Mouse (Mus musculus) layer of hippocampus, postnatal 10 days (tissue): ENCODE measurements around the gene Serpina11. TPM values are rescaled to one million over a fixed set of nuclear protein-coding genes. Genes with fewer than 3 reads are reported as not detected.
"Not testable (repeated sequence)": the region's sequence is repeated elsewhere in the genome, so short reads cannot be mapped to it uniquely, and the experiment has no call there.

ENCODE experiments used
- DNase-seq, 2 experiments: peaks; one replicate each; pipeline ENCODE4 v3.0.0; 2021; ENCODE audit warnings: low spot score in 2 of 2
- total RNA-seq, 2 experiments: library from RNA; stranded (reverse); gene quantifications; 2 replicates each; pipeline ENCODE4 v1.2.3; 2021

Serpina11 gene
- total RNA-seq, 2 experiments from 2014 or later: not detected

DNA sequence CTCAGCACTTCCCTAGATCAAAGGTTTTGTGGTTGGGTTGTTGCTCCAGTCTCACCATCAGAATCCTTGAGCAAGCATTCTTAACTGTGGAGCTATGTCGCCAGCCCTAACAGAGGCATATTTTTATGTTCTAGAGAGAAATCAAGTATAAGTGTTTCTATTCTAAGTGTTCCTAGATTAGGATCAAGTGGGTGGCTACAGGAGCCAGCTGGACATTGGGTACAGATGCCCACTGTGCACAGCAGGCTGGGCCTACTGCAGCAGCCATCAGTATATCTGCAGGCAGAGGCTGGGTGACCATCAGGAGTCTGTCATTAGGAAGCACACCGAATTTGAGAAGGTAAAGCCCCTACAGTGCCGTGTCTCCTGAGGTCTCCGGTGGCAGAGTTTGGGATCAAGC lies 18.7 kb downstream of the Serpina11 start:
- no peak for DNase-seq

- DNase-seq: no peak
Measured at GRCm38 (mm10) chr12:103969577-103970116, 20.1 kb downstream of the Serpina11 start.

- no peak for DNase-seq
Measured at GRCm38 (mm10) chr12:103966761-103967160, 23.0 kb downstream of the Serpina11 start.

DNA sequence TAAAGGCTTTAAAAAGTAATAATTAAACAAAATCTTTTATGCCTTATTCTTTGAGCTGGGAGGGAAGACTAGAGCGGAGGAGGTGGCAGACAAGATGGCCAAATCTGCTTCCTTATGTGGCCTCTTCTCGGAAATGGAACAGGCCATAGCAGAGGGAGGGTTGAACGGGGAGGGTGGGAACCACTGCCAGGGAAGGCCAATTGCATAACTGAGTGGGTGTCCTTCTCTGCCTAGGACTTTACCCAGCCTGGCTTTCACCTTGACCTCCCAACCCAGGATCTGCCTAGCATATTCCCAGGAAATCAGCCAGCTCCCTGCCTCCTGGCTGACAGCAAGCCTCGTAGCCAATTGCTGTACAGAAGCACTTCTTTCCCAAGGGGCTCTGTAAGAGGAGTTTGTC lies 26.5 kb downstream of the Serpina11 start:
- DNase-seq: no peak

DNA sequence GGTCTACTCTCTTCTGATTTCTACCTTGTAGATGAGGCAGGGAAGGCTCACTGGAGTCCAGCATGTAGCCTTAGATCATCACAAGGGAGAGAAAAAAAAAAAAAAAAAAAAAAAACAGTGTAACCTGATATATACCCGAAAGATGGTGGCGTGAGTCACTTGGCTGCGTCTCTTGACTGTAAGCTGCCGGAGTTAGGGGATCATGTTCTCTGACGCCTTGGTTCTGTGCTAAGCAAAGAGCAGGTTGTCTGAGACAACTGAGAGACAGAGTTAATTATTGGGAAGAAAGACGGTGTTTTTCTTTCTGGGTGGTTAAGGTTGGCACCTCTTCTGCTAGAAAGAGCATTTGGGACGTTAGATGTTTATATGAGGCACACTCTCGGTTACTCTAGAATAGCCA lies 26.9 kb downstream of the Serpina11 start:
- no peak for DNase-seq

DNA sequence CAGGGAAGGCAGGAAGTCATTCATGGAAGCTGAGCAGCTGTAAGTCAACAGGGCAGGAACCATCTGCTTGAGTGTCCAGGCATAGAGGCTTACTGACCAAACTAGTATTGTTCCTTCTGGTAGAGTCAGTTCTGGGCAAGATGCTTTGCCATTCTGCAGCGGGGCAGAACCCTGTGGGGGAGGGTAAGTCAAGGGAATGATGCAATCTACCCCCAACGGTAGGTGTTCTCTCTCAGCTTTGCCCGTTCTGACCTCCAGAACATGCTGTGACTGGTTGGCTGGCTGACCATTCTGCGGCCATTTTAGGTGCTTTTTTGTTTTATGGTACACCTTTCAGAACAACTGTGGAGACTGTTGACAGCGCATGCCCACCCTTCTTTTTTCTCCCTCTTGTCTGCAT lies 27.4 kb downstream of the Serpina11 start:
- no peak for DNase-seq

GRCm38 (mm10) chr12:103961716-103962115 lies 28.0 kb downstream of the Serpina11 start:
- no peak for DNase-seq

DNA sequence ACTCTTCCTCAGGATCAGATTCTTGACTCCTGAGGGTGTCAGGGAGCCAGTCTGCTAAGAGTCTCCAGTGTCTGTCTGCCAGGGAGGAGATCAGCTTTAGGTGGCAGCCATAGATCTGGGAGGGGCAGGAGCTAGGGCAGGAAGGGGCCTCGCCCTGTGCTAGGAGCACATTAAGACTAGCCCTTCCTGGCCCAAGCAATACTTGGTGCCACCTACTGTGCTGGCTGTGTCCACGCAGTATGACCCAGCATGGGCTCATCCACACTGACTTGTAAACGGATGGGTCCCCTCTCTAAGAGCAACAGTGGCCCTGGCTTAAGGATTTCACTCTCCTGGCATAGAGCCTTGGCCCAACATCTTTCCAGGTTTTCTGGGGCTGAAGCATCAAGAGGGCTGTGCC lies 31.0 kb downstream of the Serpina11 start, which contains the start of gene Serpina1e:
TSS of gene Serpina1e (minus strand) at position 178 of the 400 bp plus-strand sequence.
- DNase-seq: no peak

DNA sequence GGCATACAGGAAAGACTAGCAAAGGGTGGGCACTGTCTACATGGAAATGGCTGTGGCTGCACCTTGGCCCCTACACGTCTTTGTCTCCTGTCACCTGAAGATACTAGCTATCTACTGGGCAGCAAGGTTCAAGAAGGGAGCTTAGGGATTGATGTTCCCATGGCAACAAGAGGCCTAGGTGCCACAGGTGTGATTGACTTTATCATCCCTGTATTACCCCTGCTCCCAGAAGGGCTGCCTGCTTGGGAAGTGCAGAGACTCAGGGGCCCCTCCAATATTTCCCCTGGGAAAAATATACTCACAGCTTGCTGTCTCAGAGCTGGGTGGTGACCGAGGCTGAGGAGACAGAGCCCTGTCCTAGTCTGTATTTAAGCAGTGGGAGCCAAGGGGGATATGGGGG lies 33.2 kb downstream of the Serpina11 start:
- not testable (repeated sequence) for DNase-seq

DNA sequence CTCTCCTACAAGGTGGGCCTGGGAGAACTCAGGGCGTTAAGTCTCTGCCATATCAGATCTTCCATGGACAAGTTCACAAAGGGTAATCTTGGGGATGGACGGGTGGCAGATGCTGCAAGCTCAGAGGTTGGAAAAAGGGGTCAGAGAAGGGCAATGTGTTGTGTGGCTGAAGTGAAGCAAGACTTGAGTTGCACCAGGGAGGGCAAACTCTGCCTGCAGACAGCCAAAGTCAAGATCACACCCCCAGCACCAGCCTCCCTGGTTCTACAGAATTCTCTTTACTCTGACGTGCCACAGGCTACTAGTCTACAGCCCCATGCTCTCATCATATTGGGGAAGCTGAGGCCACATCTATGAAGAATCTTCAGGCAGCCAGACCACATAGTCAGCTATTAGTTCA lies 36.8 kb downstream of the Serpina11 start:
- DNase-seq: not testable (repeated sequence)

GRCm38 (mm10) chr12:103946243-103946642 lies 43.5 kb downstream of the Serpina11 start:
- DNase-seq: no peak

Other genes with a start within 250 kb of the Serpina11 start
- not detected for gene Serpina1d, start 216.4 kb downstream of the Serpina11 start, total RNA-seq
- gene Serpina1b, start 159.6 kb downstream of the Serpina11 start, total RNA-seq: not detected
- gene Serpina1a, start 126.4 kb downstream of the Serpina11 start, total RNA-seq: not detected
- not detected for gene Serpina1c, start 85.1 kb downstream of the Serpina11 start, total RNA-seq
- not detected for gene Serpina1e, start 31.0 kb downstream of the Serpina11 start, total RNA-seq
- gene Serpina9, start 23.8 kb upstream of the Serpina11 start, total RNA-seq: under 1 TPM in 1 of 2 experiments, not detected in 1; 0.21 TPM
- not detected for gene Serpina12, start 54.5 kb upstream of the Serpina11 start, total RNA-seq
- gene Serpina5, start 111.2 kb upstream of the Serpina11 start, total RNA-seq: not detected
- gene Serpina3a, start 122.8 kb upstream of the Serpina11 start, total RNA-seq: not detected
- gene Serpina3b, start 138.0 kb upstream of the Serpina11 start, total RNA-seq: not detected
- under 1 TPM; 0.20 to 0.25 TPM for gene Serpina3c, start 163.9 kb upstream of the Serpina11 start, total RNA-seq
- gene Serpina3f, start 224.6 kb upstream of the Serpina11 start, total RNA-seq: not detected
- gene Serpina3g, start 246.3 kb upstream of the Serpina11 start, total RNA-seq: 1 to 10 TPM in 1 of 2 experiments, under 1 TPM in 1; 0.78 to 1.2 TPM